Mouse (Mus musculus): ENCODE data around the gene Znhit6. TPM values are rescaled to one million over a fixed set of nuclear protein-coding genes. Genes with fewer than 3 reads are reported as not detected.

Znhit6 gene
- 20.6 TPM for polyA plus RNA-seq (2012; fragmentation: generic; extraction: Trizol)

- H3K4me2 ChIP-seq (ENCODE audit: low read depth), result peak within 1 kb of the TSS; percentile 80
- H3K4me3 ChIP-seq, result peak within 1 kb of the TSS; percentile 88
- no peaks in the 10 kb centered on the region for H3K27me3 ChIP-seq (ENCODE audit: control insufficient read depth, insufficient read depth, insufficient read length)
- TF ChIP-seq TCF3 (IDR thresholded peaks at IDR 0.05; ENCODE audit: insufficient read length, low read depth), result no peak
- TF ChIP-seq MYOG (IDR thresholded peaks at IDR 0.05; ENCODE audit: control insufficient read depth in 1 of 3, insufficient read depth in 1 of 3, insufficient read length in 2 of 3, low read depth in 2 of 3), result peak in 2 of 3 experiments; percentile 83 to 88
- peak; percentile 98 for TF ChIP-seq POLR2A (IDR thresholded peaks at IDR 0.05; ENCODE audit: insufficient read length, low read depth)
- peak in 2 of 3 experiments; percentile 81 to 82 for TF ChIP-seq MYOD1 (IDR thresholded peaks at IDR 0.05; ENCODE audit: control insufficient read depth in 1 of 3, insufficient read length in 2 of 3, low read depth in 2 of 3)
- no peak for TF ChIP-seq CEBPB (IDR thresholded peaks at IDR 0.05; ENCODE audit: insufficient read depth, poor library complexity, severe bottlenecking)
- peak; percentile 94 for TF ChIP-seq POLR2AphosphoS2 (IDR thresholded peaks at IDR 0.05; ENCODE audit: insufficient read length, low read depth)
- peaks cover 9% of the 10 kb centered on the region for H3K36me3 ChIP-seq (ENCODE audit: control insufficient read depth, insufficient read depth)
- peaks cover 34% of the 10 kb centered on the region for H3K79me2 ChIP-seq (ENCODE audit: control insufficient read depth, insufficient read depth)
- peak within 1 kb of the TSS; percentile 5 for H3ac ChIP-seq (ENCODE audit: control insufficient read depth, insufficient read length)
Observed at GRCm38 (mm10) chr3:145575743-145576481, at the start of gene Znhit6. TSS of gene Znhit6 (plus strand) at chr3:145576205.

- Histone ChIP-seq H3ac (ENCODE audit: control insufficient read depth, insufficient read length) (no peak overlapping the region), H3K36me3 (ENCODE audit: control insufficient read depth, insufficient read depth) (no peaks in the 10 kb centered on the region), H3K4me3 (no peak overlapping the region), H3K79me2 (ENCODE audit: control insufficient read depth, insufficient read depth) (no peaks in the 10 kb centered on the region), H3K4me2 (ENCODE audit: low read depth) (no peak overlapping the region), H3K27me3 (ENCODE audit: control insufficient read depth, insufficient read depth, insufficient read length) (no peaks in the 10 kb centered on the region)
- TF ChIP-seq REST (IDR thresholded peaks at IDR 0.05; ENCODE audit: insufficient read depth, insufficient read length) (no peak), POLR2AphosphoS2 (IDR thresholded peaks at IDR 0.05; ENCODE audit: insufficient read length, low read depth) (no peak), POLR2A (IDR thresholded peaks at IDR 0.05; ENCODE audit: insufficient read length, low read depth) (no peak)
Observed at GRCm38 (mm10) chr3:145537870-145538269, 38.1 kb upstream of the Znhit6 start.

GRCm38 (mm10) chr3:145548441-145549415, 27.3 kb upstream of the Znhit6 start:
- H3K79me2 ChIP-seq (ENCODE audit: control insufficient read depth, insufficient read depth), result no peaks in the 10 kb centered on the region
- H3K27me3 ChIP-seq (ENCODE audit: control insufficient read depth, insufficient read depth, insufficient read length), result no peaks in the 10 kb centered on the region
- no peak for TF ChIP-seq TCF3 (IDR thresholded peaks at IDR 0.05; ENCODE audit: insufficient read length, low read depth)
- no peak for TF ChIP-seq POLR2A (IDR thresholded peaks at IDR 0.05; ENCODE audit: insufficient read length, low read depth)
- TF ChIP-seq MYOG (IDR thresholded peaks at IDR 0.05; ENCODE audit: control insufficient read depth in 1 of 3, insufficient read depth in 1 of 3, insufficient read length in 2 of 3, low read depth in 2 of 3), result no peak
- no peak for TF ChIP-seq MYOD1 (IDR thresholded peaks at IDR 0.05; ENCODE audit: control insufficient read depth in 1 of 3, insufficient read length in 2 of 3, low read depth in 2 of 3)
- TF ChIP-seq E2F4 (IDR thresholded peaks at IDR 0.05; ENCODE audit: insufficient read depth), result no peak
- no peak for TF ChIP-seq TCF12 (IDR thresholded peaks at IDR 0.05; ENCODE audit: insufficient read depth, poor library complexity, severe bottlenecking)
- no peak for TF ChIP-seq CEBPB (IDR thresholded peaks at IDR 0.05; ENCODE audit: insufficient read depth, poor library complexity, severe bottlenecking)
- TF ChIP-seq SRF (IDR thresholded peaks at IDR 0.05; ENCODE audit: control insufficient read depth, insufficient read length, low read depth), result no peak
- no peak for TF ChIP-seq MAX (IDR thresholded peaks at IDR 0.05; ENCODE audit: low read depth)
- TF ChIP-seq USF1 (IDR thresholded peaks at IDR 0.05; ENCODE audit: low read depth), result no peak
- no peak for TF ChIP-seq POLR2AphosphoS2 (IDR thresholded peaks at IDR 0.05; ENCODE audit: insufficient read length, low read depth)
- TF ChIP-seq REST (IDR thresholded peaks at IDR 0.05; ENCODE audit: insufficient read depth, insufficient read length), result no peak
- H3ac ChIP-seq (ENCODE audit: control insufficient read depth, insufficient read length), result no peak overlapping the region
- H3K36me3 ChIP-seq (ENCODE audit: control insufficient read depth, insufficient read depth), result no peaks in the 10 kb centered on the region
- no peak overlapping the region for H3K4me2 ChIP-seq (ENCODE audit: low read depth)
- no peak overlapping the region for H3K4me3 ChIP-seq

- Histone ChIP-seq H3K4me2 (ENCODE audit: low read depth) (no peak overlapping the region), H3K79me2 (ENCODE audit: control insufficient read depth, insufficient read depth) (no peaks in the 10 kb centered on the region), H3K27me3 (ENCODE audit: control insufficient read depth, insufficient read depth, insufficient read length) (no peaks in the 10 kb centered on the region), H3K36me3 (ENCODE audit: control insufficient read depth, insufficient read depth) (no peaks in the 10 kb centered on the region), H3ac (ENCODE audit: control insufficient read depth, insufficient read length) (no peak overlapping the region), H3K4me3 (no peak overlapping the region)
- no peak for TF ChIP-seq POLR2A (IDR thresholded peaks at IDR 0.05; ENCODE audit: insufficient read length, low read depth)
- no peak for TF ChIP-seq E2F4 (IDR thresholded peaks at IDR 0.05; ENCODE audit: insufficient read depth)
- no peak for TF ChIP-seq CEBPB (IDR thresholded peaks at IDR 0.05; ENCODE audit: insufficient read depth, poor library complexity, severe bottlenecking)
- no peak for TF ChIP-seq MYOD1 (IDR thresholded peaks at IDR 0.05; ENCODE audit: control insufficient read depth in 1 of 3, insufficient read length in 2 of 3, low read depth in 2 of 3)
- TF ChIP-seq MAX (IDR thresholded peaks at IDR 0.05; ENCODE audit: low read depth), result no peak
- no peak for TF ChIP-seq TCF12 (IDR thresholded peaks at IDR 0.05; ENCODE audit: insufficient read depth, poor library complexity, severe bottlenecking)
- TF ChIP-seq REST (IDR thresholded peaks at IDR 0.05; ENCODE audit: insufficient read depth, insufficient read length), result no peak
- TF ChIP-seq USF1 (IDR thresholded peaks at IDR 0.05; ENCODE audit: low read depth), result no peak
- TF ChIP-seq POLR2AphosphoS2 (IDR thresholded peaks at IDR 0.05; ENCODE audit: insufficient read length, low read depth), result no peak
- no peak for TF ChIP-seq TCF3 (IDR thresholded peaks at IDR 0.05; ENCODE audit: insufficient read length, low read depth)
- TF ChIP-seq SRF (IDR thresholded peaks at IDR 0.05; ENCODE audit: control insufficient read depth, insufficient read length, low read depth), result no peak
- no peak for TF ChIP-seq MYOG (IDR thresholded peaks at IDR 0.05; ENCODE audit: control insufficient read depth in 1 of 3, insufficient read depth in 1 of 3, insufficient read length in 2 of 3, low read depth in 2 of 3)
Observed at GRCm38 (mm10) chr3:145550216-145550615, 25.8 kb upstream of the Znhit6 start.
